Mouse (Mus musculus) midbrain, postnatal 0 days (tissue): ENCODE measurements at regions not wholly inside any gene's neighbourhood (a gene's known extent, or its start where the extent isn't known, plus 50 kb on each side); places are given as distances from the start of the nearest gene placed in this dataset.
A peak's percentile ranks its signal among the peaks of the same experiment; 100 is the strongest.
"Not testable (repeated sequence)": the region's sequence is repeated elsewhere in the genome, so short reads cannot be mapped to it uniquely, and the experiment has no call there.

Experiments used
- ATAC-seq: fragments of 200-750 bp; cut with Nextera tagmentation; 2 replicates; pipeline ENCODE4 v1.8.0; 2017; ENCODE audit warnings: moderate number of reproducible peaks, mild to moderate bottlenecking, moderate TSS enrichment, moderate library complexity; ENCODE audit not compliant: low FRiP score
- DNase-seq: peaks from one replicate; pipeline ENCODE4 v3.0.0-alpha.2; 2015; ENCODE audit warnings: low spot score
- H3K27ac ChIP-seq: fragments of 300-500 bp; sonication (generic); 2 replicates; pipeline ENCODE4 v1.5.1; 2014; ENCODE audit warnings: low read depth, mild to moderate bottlenecking, low read length, mixed read lengths
- H3K27me3 ChIP-seq: fragments of 300-500 bp; sonication (generic); 2 replicates; pipeline ENCODE4 v1.6.1; 2014; ENCODE audit warnings: low read length, control low read depth, mixed read lengths; ENCODE audit not compliant: insufficient read depth
- H3K36me3 ChIP-seq: fragments of 300-500 bp; sonication (generic); 2 replicates; pipeline ENCODE4 v1.6.1; 2014; ENCODE audit warnings: low read length, control low read depth, mixed read lengths; ENCODE audit not compliant: insufficient read depth
- H3K4me1 ChIP-seq: fragments of 300-500 bp; sonication (generic); 2 replicates; pipeline ENCODE4 v1.6.1; 2014; ENCODE audit warnings: mild to moderate bottlenecking, control low read depth, antibody characterized with exemption, low read length, mixed read lengths; ENCODE audit not compliant: insufficient read depth
- H3K4me2 ChIP-seq: fragments of 300-500 bp; sonication (generic); 2 replicates; pipeline ENCODE4 v1.6.1; 2014; ENCODE audit warnings: low read depth, mild to moderate bottlenecking, low read length, mixed read lengths; ENCODE audit not compliant: poor library complexity, severe bottlenecking
- H3K4me3 ChIP-seq: fragments of 300-500 bp; sonication (generic); 2 replicates; pipeline ENCODE4 v1.5.1; 2014; ENCODE audit warnings: low read depth, mild to moderate bottlenecking, low read length, moderate library complexity
- H3K9ac ChIP-seq: fragments of 300-500 bp; sonication (generic); replicated peaks from 2 replicates; pipeline ENCODE4 v1.6.1; 2014; ENCODE audit warnings: mild to moderate bottlenecking, low read length, moderate library complexity, mixed read lengths; ENCODE audit not compliant: poor library complexity, severe bottlenecking
- H3K9me3 ChIP-seq: fragments of 300-500 bp; sonication (generic); 2 replicates; pipeline ENCODE4 v1.6.1; 2016; ENCODE audit warnings: low read length, control low read depth
- CTCF ChIP-seq: IDR thresholded peaks from 2 replicates; pipeline ENCODE4 v1.5.1; 2016; ENCODE audit warnings: antibody characterized with exemption, mild to moderate bottlenecking
- WGBS: fragments of 180-500 bp; shearing (Covaris S2); extraction: QIAGEN DNeasy Blood & Tissue Kit; methylation state at CpG from one replicate; pipeline ENCODE4 v1.1.7; 2014; 5-methylcytosine and 5-hydroxymethylcytosine counted together

- WGBS = 70% methylated on average over 3 of the region's 3 CpGs
- H3K9ac ChIP-seq = no peak overlapping the region
- H3K27ac ChIP-seq = no peak overlapping the region
- H3K4me2 ChIP-seq = no peak overlapping the region
- H3K4me1 ChIP-seq = no peaks in the 10 kb centered on the region
- no peak for TF ChIP-seq CTCF
- no peaks in the 10 kb centered on the region for H3K36me3 ChIP-seq
- H3K4me3 ChIP-seq = no peak overlapping the region
- ATAC-seq = no peak
- DNase-seq = no peak
- H3K9me3 ChIP-seq = no peaks in the 10 kb centered on the region
- H3K27me3 ChIP-seq = no peaks in the 10 kb centered on the region
Observed at GRCm38 (mm10) chr13:97396899-97397640, 156.2 kb downstream of the Enc1 start.

DNA sequence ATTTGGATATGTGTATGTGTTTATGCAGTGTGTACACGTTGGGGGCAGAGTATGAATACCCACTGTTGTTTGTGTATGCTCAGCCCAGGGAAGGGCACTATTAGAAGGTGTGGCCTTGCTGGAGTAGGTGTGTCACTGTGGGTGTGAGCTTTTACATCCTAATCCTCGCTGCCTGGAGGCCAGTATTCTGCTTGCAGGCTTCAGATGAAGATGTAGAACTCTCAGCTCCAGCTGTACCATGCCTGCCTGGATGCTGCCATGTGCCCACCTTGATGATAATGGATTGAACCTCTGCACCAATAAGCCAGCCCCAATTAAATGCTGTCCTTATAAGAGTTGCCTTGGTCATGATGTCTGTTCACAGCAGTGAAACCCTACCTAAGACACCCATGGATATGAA lies 155.4 kb downstream of the Enc1 start:
- ATAC-seq, H3K27ac ChIP-seq, H3K4me3 ChIP-seq, H3K4me1 ChIP-seq, H3K4me2 ChIP-seq, DNase-seq, H3K36me3 ChIP-seq, H3K27me3 ChIP-seq, H3K9me3 ChIP-seq, H3K9ac ChIP-seq: not testable (repeated sequence)
- 74% methylated on average over 2 of the region's 2 CpGs for WGBS

DNA sequence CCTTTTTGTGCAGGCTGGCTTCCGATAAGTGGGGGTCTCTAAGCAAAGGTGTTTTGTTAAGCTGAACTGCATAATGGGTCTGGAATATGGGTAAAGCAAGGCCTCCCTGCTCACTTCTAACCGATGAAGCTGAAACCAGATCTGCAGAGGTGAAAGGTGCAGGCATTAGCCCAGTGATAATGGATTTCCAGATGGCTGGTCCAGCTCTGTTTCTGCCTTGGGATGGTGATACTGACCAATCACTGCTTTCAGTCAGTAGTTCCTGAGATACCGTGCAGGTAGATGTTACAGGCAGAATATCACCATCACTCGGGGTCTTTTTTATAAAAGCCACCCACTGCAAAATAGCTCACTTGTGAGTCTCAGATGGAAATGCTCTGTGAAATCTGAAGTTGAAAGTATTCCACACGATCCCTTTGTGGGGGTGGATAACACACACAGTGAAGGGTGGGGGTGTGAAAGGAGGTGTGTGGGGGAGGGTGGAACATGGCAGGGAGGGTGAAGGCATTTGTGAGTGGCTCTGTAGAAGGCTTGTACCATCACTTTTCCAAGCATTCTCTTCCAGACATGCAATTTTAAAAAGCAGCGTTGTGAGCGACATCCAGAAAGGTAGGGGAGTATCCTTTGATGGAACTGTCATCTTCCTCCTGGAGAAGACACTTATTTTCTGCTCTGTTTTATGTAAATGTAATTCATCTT lies 154.0 kb downstream of the Enc1 start:
- DNase-seq = no peak
- no peak for TF ChIP-seq CTCF
- no peak for ATAC-seq
- Histone ChIP-seq H3K36me3 (no peaks in the 10 kb centered on the region), H3K4me3 (no peak overlapping the region), H3K4me2 (no peak overlapping the region), H3K9ac (no peak overlapping the region), H3K27ac (no peak overlapping the region), H3K4me1 (no peaks in the 10 kb centered on the region), H3K9me3 (no peaks in the 10 kb centered on the region), H3K27me3 (no peaks in the 10 kb centered on the region)
- WGBS = 70% methylated on average over 7 of the region's 7 CpGs

GRCm38 (mm10) chr13:97394071-97394470 lies 153.2 kb downstream of the Enc1 start:
- DNase-seq (no peak), ATAC-seq (no peak)
- Histone ChIP-seq H3K4me1 (no peaks in the 10 kb centered on the region), H3K4me2 (no peak overlapping the region), H3K9me3 (no peaks in the 10 kb centered on the region), H3K27me3 (no peaks in the 10 kb centered on the region), H3K36me3 (no peaks in the 10 kb centered on the region), H3K27ac (no peak overlapping the region), H3K9ac (no peak overlapping the region), H3K4me3 (no peak overlapping the region)
- 57% methylated on average over 4 of the region's 4 CpGs for WGBS
- no peak for TF ChIP-seq CTCF

DNA sequence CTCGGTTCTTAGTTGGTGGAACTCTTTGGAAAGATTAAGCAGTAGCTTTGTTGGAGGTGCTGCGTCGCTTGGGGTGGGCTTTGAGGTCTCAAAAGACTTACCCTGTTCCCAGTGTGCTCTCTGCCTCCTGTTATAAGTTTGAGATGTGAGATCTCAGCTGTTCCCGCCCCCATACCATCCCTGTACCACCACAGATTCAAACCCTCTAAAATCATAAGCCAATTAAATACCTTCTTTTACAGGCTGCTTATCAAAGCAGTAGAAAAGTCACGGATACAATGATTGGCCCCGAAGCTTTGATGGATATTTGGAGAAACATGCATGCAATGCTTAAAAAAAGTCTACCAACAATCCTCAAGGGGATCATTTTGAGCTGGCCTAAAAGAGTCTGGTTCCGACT lies 152.6 kb downstream of the Enc1 start:
- no peak for TF ChIP-seq CTCF
- 90% methylated on average over 7 of the region's 7 CpGs for WGBS
- ATAC-seq (no peak), DNase-seq (no peak)
- no peak overlapping the region for H3K27ac ChIP-seq
- H3K36me3 ChIP-seq = no peaks in the 10 kb centered on the region
- no peak overlapping the region for H3K9ac ChIP-seq
- H3K4me3 ChIP-seq = no peak overlapping the region
- H3K4me1 ChIP-seq = no peaks in the 10 kb centered on the region
- H3K4me2 ChIP-seq = no peak overlapping the region
- no peaks in the 10 kb centered on the region for H3K9me3 ChIP-seq
- H3K27me3 ChIP-seq = no peaks in the 10 kb centered on the region

DNA sequence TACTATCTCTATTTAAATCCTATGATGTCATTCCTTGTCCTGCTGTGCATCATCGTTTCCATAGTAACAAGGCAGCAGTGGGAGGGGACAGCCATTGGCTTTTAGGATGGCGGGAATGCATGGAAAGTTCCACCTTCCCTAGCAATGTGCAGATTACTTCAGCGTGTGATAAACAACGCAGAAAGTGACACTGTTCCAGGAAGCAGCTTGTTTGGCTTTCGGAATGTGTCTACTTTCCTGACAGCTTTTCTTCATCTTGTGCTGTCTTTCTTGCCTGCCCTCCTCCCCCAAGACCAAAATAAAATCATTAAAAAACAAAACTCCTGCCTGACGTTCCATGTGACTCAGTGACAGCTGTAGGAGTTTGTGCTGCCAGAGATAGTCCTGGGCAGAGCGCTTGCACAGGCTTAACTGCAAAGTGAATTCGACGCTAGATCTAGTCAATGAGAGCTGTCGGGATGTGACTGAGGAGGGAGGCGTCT lies 149.6 kb downstream of the Enc1 start:
- H3K9ac ChIP-seq = no peak overlapping the region
- 0 out of 2 replicates have a peak overlapping the region, but pooled peaks have one; percentile 34 for H3K27ac ChIP-seq
- no peaks in the 10 kb centered on the region for H3K9me3 ChIP-seq
- H3K4me2 ChIP-seq = peak overlapping the region; percentile 32
- no peaks in the 10 kb centered on the region for H3K4me1 ChIP-seq
- ATAC-seq (peak; percentile 73), DNase-seq (peak; percentile 83)
- 10% methylated on average over 11 of the region's 11 CpGs for WGBS
- H3K36me3 ChIP-seq = no peaks in the 10 kb centered on the region
- H3K27me3 ChIP-seq = no peaks in the 10 kb centered on the region
- no peak overlapping the region for H3K4me3 ChIP-seq
- TF ChIP-seq CTCF = no peak
